Mouse (Mus musculus) limb, embryonic 13.5 days (tissue): ENCODE data around the gene Gabrb2. TPM values are rescaled to one million over a fixed set of nuclear protein-coding genes. Genes with fewer than 3 reads are reported as not detected.

Experiments
- ATAC-seq: fragments of 200-750 bp; cut with Nextera tagmentation; 2 replicates; pipeline ENCODE4 v1.8.0; 2017; ENCODE audit warnings: low read depth, moderate number of reproducible peaks, moderate TSS enrichment; ENCODE audit not compliant: low FRiP score
- H3K27ac ChIP-seq: fragments of 300-500 bp; sonication (generic); 2 replicates; pipeline ENCODE4 v1.5.1; 2015; ENCODE audit warnings: inconsistent platforms, mild to moderate bottlenecking, moderate library complexity
- H3K27me3 ChIP-seq: fragments of 300-500 bp; sonication (generic); 2 replicates; pipeline ENCODE4 v1.6.1; 2015; ENCODE audit warnings: mild to moderate bottlenecking, inconsistent platforms
- H3K36me3 ChIP-seq: fragments of 300-500 bp; sonication (generic); 2 replicates; pipeline ENCODE4 v1.6.1; 2015; ENCODE audit warnings: inconsistent platforms, mild to moderate bottlenecking, moderate library complexity
- H3K4me1 ChIP-seq: fragments of 300-500 bp; sonication (generic); 2 replicates; pipeline ENCODE4 v1.6.1; 2015; ENCODE audit warnings: inconsistent platforms
- H3K4me2 ChIP-seq: fragments of 300-500 bp; sonication (generic); replicated peaks from 2 replicates; pipeline ENCODE4 v1.6.1; 2015; ENCODE audit warnings: inconsistent platforms, mild to moderate bottlenecking, moderate library complexity
- H3K4me3 ChIP-seq: fragments of 300-500 bp; sonication (generic); 2 replicates; pipeline ENCODE4 v1.5.1; 2015; ENCODE audit warnings: moderate library complexity, mild to moderate bottlenecking, inconsistent platforms
- H3K9ac ChIP-seq: fragments of 300-500 bp; sonication (generic); 2 replicates; pipeline ENCODE4 v1.6.1; 2015; ENCODE audit warnings: mild to moderate bottlenecking, inconsistent platforms
- H3K9me3 ChIP-seq: fragments of 300-500 bp; sonication (generic); 2 replicates; pipeline ENCODE4 v1.6.1; 2016; ENCODE audit warnings: inconsistent platforms
- WGBS: fragments of 180-500 bp; shearing (Covaris S2); methylation state at CpG from one replicate; pipeline ENCODE4 v1.1.7; 2015; 5-methylcytosine and 5-hydroxymethylcytosine counted together
- polyA plus RNA-seq: library from polyadenylated mRNA; unstranded; fragments of >200 nt; fragmentation: Nextera tagmentation; extraction: Ambion mirVana; gene quantifications from 2 replicates; pipeline ENCODE4 v1.2.1, GENCODE M21; 2015

The Gabrb2 gene
- polyA plus RNA-seq, 1 experiment from 2014 or later = 1.5 TPM

- Histone ChIP-seq H3K4me2 (no peak overlapping the region), H3K4me3 (no peak overlapping the region), H3K9ac (no peak overlapping the region), H3K36me3 (no peaks in the 10 kb centered on the region), H3K27me3 (no peaks in the 10 kb centered on the region), H3K27ac (no peak overlapping the region), H3K4me1 (no peaks in the 10 kb centered on the region), H3K9me3 (no peaks in the 10 kb centered on the region)
- ATAC-seq = no peak
- 75% methylated on average over 4 of the region's 4 CpGs for WGBS
Measured at GRCm38 (mm10) chr11:42448929-42449328, 29.4 kb downstream of the Gabrb2 start.

- Histone ChIP-seq H3K4me2 (no peak overlapping the region), H3K9me3 (no peaks in the 10 kb centered on the region), H3K4me1 (no peaks in the 10 kb centered on the region), H3K27me3 (no peaks in the 10 kb centered on the region), H3K27ac (no peak overlapping the region), H3K4me3 (no peak overlapping the region), H3K36me3 (no peaks in the 10 kb centered on the region), H3K9ac (no peak overlapping the region)
- no peak for ATAC-seq
- 84% methylated on average over 1 of the region's 1 CpGs for WGBS
Measured at GRCm38 (mm10) chr11:42464136-42464535, 44.6 kb downstream of the Gabrb2 start.

GRCm38 (mm10) chr11:42468381-42468780 lies 48.8 kb downstream of the Gabrb2 start:
- no peaks in the 10 kb centered on the region for H3K36me3 ChIP-seq
- no peaks in the 10 kb centered on the region for H3K9me3 ChIP-seq
- ATAC-seq = no peak
- H3K4me3 ChIP-seq = no peak overlapping the region
- H3K4me1 ChIP-seq = no peaks in the 10 kb centered on the region
- H3K9ac ChIP-seq = no peak overlapping the region
- no peaks in the 10 kb centered on the region for H3K27me3 ChIP-seq
- WGBS = 87% methylated on average over 3 of the region's 3 CpGs
- H3K4me2 ChIP-seq = no peak overlapping the region
- no peak overlapping the region for H3K27ac ChIP-seq

- no peaks in the 10 kb centered on the region for H3K36me3 ChIP-seq
- no peak for ATAC-seq
- H3K27ac ChIP-seq = no peak overlapping the region
- no peaks in the 10 kb centered on the region for H3K4me1 ChIP-seq
- WGBS = 87% methylated on average over 3 of the region's 3 CpGs
- no peak overlapping the region for H3K9ac ChIP-seq
- no peak overlapping the region for H3K4me2 ChIP-seq
- no peaks in the 10 kb centered on the region for H3K27me3 ChIP-seq
- no peaks in the 10 kb centered on the region for H3K9me3 ChIP-seq
- no peak overlapping the region for H3K4me3 ChIP-seq
Measured at GRCm38 (mm10) chr11:42474523-42474922, 55.0 kb downstream of the Gabrb2 start.

GRCm38 (mm10) chr11:42487625-42488024 lies 68.1 kb downstream of the Gabrb2 start:
- no peak overlapping the region for H3K4me3 ChIP-seq
- H3K36me3 ChIP-seq = no peaks in the 10 kb centered on the region
- H3K27me3 ChIP-seq = no peaks in the 10 kb centered on the region
- H3K9ac ChIP-seq = no peak overlapping the region
- ATAC-seq = no peak
- H3K4me2 ChIP-seq = no peak overlapping the region
- no peak overlapping the region for H3K27ac ChIP-seq
- H3K9me3 ChIP-seq = no peaks in the 10 kb centered on the region
- no peaks in the 10 kb centered on the region for H3K4me1 ChIP-seq

- Histone ChIP-seq H3K36me3 (no peaks in the 10 kb centered on the region), H3K9ac (no peak overlapping the region), H3K4me2 (no peak overlapping the region), H3K27ac (no peak overlapping the region), H3K27me3 (no peaks in the 10 kb centered on the region), H3K9me3 (no peaks in the 10 kb centered on the region), H3K4me1 (no peaks in the 10 kb centered on the region), H3K4me3 (no peak overlapping the region)
- no peak for ATAC-seq
Measured at GRCm38 (mm10) chr11:42501166-42501565, 81.6 kb downstream of the Gabrb2 start.

- H3K4me3 ChIP-seq = no peak overlapping the region
- H3K9me3 ChIP-seq = no peaks in the 10 kb centered on the region
- 86% methylated on average over 2 of the region's 2 CpGs for WGBS
- H3K4me2 ChIP-seq = no peak overlapping the region
- no peak for ATAC-seq
- no peaks in the 10 kb centered on the region for H3K4me1 ChIP-seq
- no peaks in the 10 kb centered on the region for H3K36me3 ChIP-seq
- no peaks in the 10 kb centered on the region for H3K27me3 ChIP-seq
- no peak overlapping the region for H3K27ac ChIP-seq
- H3K9ac ChIP-seq = no peak overlapping the region
Measured at GRCm38 (mm10) chr11:42505436-42505835, 85.9 kb downstream of the Gabrb2 start.

GRCm38 (mm10) chr11:42505911-42506310 lies 86.4 kb downstream of the Gabrb2 start:
- Histone ChIP-seq H3K27ac (no peak overlapping the region), H3K36me3 (no peaks in the 10 kb centered on the region), H3K27me3 (no peaks in the 10 kb centered on the region), H3K4me1 (no peaks in the 10 kb centered on the region), H3K4me2 (no peak overlapping the region), H3K9ac (no peak overlapping the region), H3K9me3 (no peaks in the 10 kb centered on the region), H3K4me3 (no peak overlapping the region)
- ATAC-seq = no peak
- 75% methylated on average over 1 of the region's 1 CpGs for WGBS

- no peaks in the 10 kb centered on the region for H3K4me1 ChIP-seq
- H3K9me3 ChIP-seq = no peaks in the 10 kb centered on the region
- no peaks in the 10 kb centered on the region for H3K27me3 ChIP-seq
- no peak overlapping the region for H3K4me3 ChIP-seq
- WGBS = 84% methylated on average over 2 of the region's 2 CpGs
- no peak overlapping the region for H3K4me2 ChIP-seq
- no peak overlapping the region for H3K27ac ChIP-seq
- H3K36me3 ChIP-seq = no peaks in the 10 kb centered on the region
- ATAC-seq = no peak
- H3K9ac ChIP-seq = no peak overlapping the region
Measured at GRCm38 (mm10) chr11:42521960-42522359, 102.4 kb downstream of the Gabrb2 start.

- H3K4me3 ChIP-seq = no peak overlapping the region
- H3K27me3 ChIP-seq = no peaks in the 10 kb centered on the region
- no peaks in the 10 kb centered on the region for H3K36me3 ChIP-seq
- H3K27ac ChIP-seq = no peak overlapping the region
- no peak overlapping the region for H3K9ac ChIP-seq
- H3K4me2 ChIP-seq = no peak overlapping the region
- WGBS = 89% methylated on average over 3 of the region's 3 CpGs
- ATAC-seq = no peak
- no peaks in the 10 kb centered on the region for H3K9me3 ChIP-seq
- no peaks in the 10 kb centered on the region for H3K4me1 ChIP-seq
Measured at GRCm38 (mm10) chr11:42528226-42528881, 108.8 kb downstream of the Gabrb2 start.

- ATAC-seq = no peak
- 72% methylated on average over 2 of the region's 2 CpGs for WGBS
- Histone ChIP-seq H3K27ac (no peak overlapping the region), H3K4me1 (no peaks in the 10 kb centered on the region), H3K9ac (no peak overlapping the region), H3K9me3 (no peaks in the 10 kb centered on the region), H3K4me2 (no peak overlapping the region), H3K4me3 (no peak overlapping the region), H3K36me3 (no peaks in the 10 kb centered on the region), H3K27me3 (no peaks in the 10 kb centered on the region)
Measured at GRCm38 (mm10) chr11:42532577-42532976, 113.0 kb downstream of the Gabrb2 start.

GRCm38 (mm10) chr11:42535286-42535685 lies 115.7 kb downstream of the Gabrb2 start:
- Histone ChIP-seq H3K9me3 (no peaks in the 10 kb centered on the region), H3K4me3 (no peak overlapping the region), H3K4me2 (no peak overlapping the region), H3K36me3 (no peaks in the 10 kb centered on the region), H3K27me3 (no peaks in the 10 kb centered on the region), H3K9ac (no peak overlapping the region), H3K4me1 (no peaks in the 10 kb centered on the region), H3K27ac (no peak overlapping the region)
- WGBS = 75% methylated on average over 5 of the region's 5 CpGs
- ATAC-seq = no peak

GRCm38 (mm10) chr11:42535861-42536260 lies 116.3 kb downstream of the Gabrb2 start:
- Histone ChIP-seq H3K9ac (no peak overlapping the region), H3K4me1 (no peaks in the 10 kb centered on the region), H3K36me3 (no peaks in the 10 kb centered on the region), H3K27me3 (no peaks in the 10 kb centered on the region), H3K27ac (no peak overlapping the region), H3K4me3 (no peak overlapping the region), H3K4me2 (no peak overlapping the region), H3K9me3 (no peaks in the 10 kb centered on the region)
- ATAC-seq = no peak
- WGBS = 83% methylated on average over 1 of the region's 1 CpGs
